Mouse (Mus musculus) Patski (cell line): ENCODE measurements at regions not wholly inside any gene's neighbourhood (a gene's known extent, or its start where the extent isn't known, plus 50 kb on each side); places are given as distances from the start of the nearest gene placed in this dataset.
A peak's percentile ranks its signal among the peaks of the same experiment; 100 is the strongest.

Experiments used
- ATAC-seq: fragments of 100-300 bp; one replicate; pipeline ENCODE4 v1.8.0; 2021
- CTCF ChIA-PET: fragments of 350-600 bp; sonication (Branson Sonifier 250); formaldehyde crosslinking; loops from one replicate; lab custom pipeline; 2022; ENCODE audit warnings: inconsistent platforms; lab: Charles Lee
- POLR2A ChIA-PET: fragments of 350-600 bp; sonication (Branson Sonifier 250); formaldehyde crosslinking; loops from one replicate; lab custom pipeline; 2022; ENCODE audit warnings: antibody characterized with exemption, inconsistent platforms; lab: Charles Lee
- DNase-seq: peaks from one replicate; pipeline ENCODE4 v3.0.0-alpha.2; 2011; ENCODE audit warnings: low read depth, low spot score
- H3K27me3 ChIP-seq: fragments of 371-371 bp; one replicate; pipeline ENCODE4 v1.5.1; 2021
- CTCF ChIP-seq: fragments of 100-300 bp; IDR thresholded peaks from one replicate; pipeline ENCODE4 v1.5.1; 2021
- in situ Hi-C: fragments of 300-500 bp; cut with MboI; formaldehyde crosslinking; loops from 3 replicates; pipeline ENCODE4 v1.11.1; 2018; ENCODE audit warnings: low pct_unique_long_range_greater_than_20kb, mixed read lengths

GRCm38 (mm10) chr13:106738011-106738410 lies 198.7 kb downstream of the Ipo11 start:
- H3K27me3 ChIP-seq = no peaks in the 10 kb centered on the region
- DNase-seq (no peak), ATAC-seq (no peak)
- in situ Hi-C loops = no loop called here
- ChIA-PET POLR2A (no interaction called here), CTCF (no interaction called here)
- no peak for TF ChIP-seq CTCF

- in situ Hi-C loops = no loop called here
- ChIA-PET CTCF (no interaction called here), POLR2A (no interaction called here)
- no peak for TF ChIP-seq CTCF
- ATAC-seq = no peak
- DNase-seq = no peak
- no peaks in the 10 kb centered on the region for H3K27me3 ChIP-seq
Measured at GRCm38 (mm10) chr13:106734323-106734722, 202.4 kb downstream of the Ipo11 start.

GRCm38 (mm10) chr13:106732906-106733305 lies 203.9 kb downstream of the Ipo11 start:
- POLR2A ChIA-PET = no interaction called here
- no peaks in the 10 kb centered on the region for H3K27me3 ChIP-seq
- in situ Hi-C loops = no loop called here
- ATAC-seq (peak; percentile 35), DNase-seq (no peak)
- CTCF ChIA-PET = interaction anchor here (0.7 to 1.2 kb wide), 2 partner anchors 11 to 30 kb away, joined by 3 read pairs; no protein-coding TSS in a partner anchor
- TF ChIP-seq CTCF = no peak

GRCm38 (mm10) chr13:106723315-106723714 lies 213.4 kb downstream of the Ipo11 start:
- ATAC-seq (no peak), DNase-seq (no peak)
- no peak for TF ChIP-seq CTCF
- in situ Hi-C loops = no loop called here
- ChIA-PET CTCF (no interaction called here), POLR2A (no interaction called here)
- no peaks in the 10 kb centered on the region for H3K27me3 ChIP-seq

GRCm38 (mm10) chr13:106721167-106721566 lies 215.6 kb downstream of the Ipo11 start:
- TF ChIP-seq CTCF = peak; percentile 26
- ChIA-PET CTCF (interaction anchor here (1.0 kb wide), 1 partner anchor 12 kb away, joined by 3 read pairs; no protein-coding TSS in a partner anchor), POLR2A (no interaction called here)
- in situ Hi-C loops = no loop called here
- no peak for DNase-seq
- no peaks in the 10 kb centered on the region for H3K27me3 ChIP-seq
- ATAC-seq = no peak

GRCm38 (mm10) chr13:106715771-106716170 lies 221.0 kb downstream of the Ipo11 start:
- in situ Hi-C loops = loop anchor here (5.0 kb wide), 1 partner anchor 1273 kb away; the partner anchor contains the start of gene Htr1a
- no peak for ATAC-seq
- no peaks in the 10 kb centered on the region for H3K27me3 ChIP-seq
- no peak for DNase-seq
- ChIA-PET POLR2A (no interaction called here), CTCF (interaction anchor here (1.2 to 1.3 kb wide), 3 partner anchors 12 to 52 kb away, joined by 3 to 4 read pairs (median 3); no protein-coding TSS in a partner anchor)
- peak; percentile 68 for TF ChIP-seq CTCF

GRCm38 (mm10) chr13:106715234-106715633 lies 221.5 kb downstream of the Ipo11 start:
- in situ Hi-C loops = loop anchor here (5.0 kb wide), 1 partner anchor 1273 kb away; the partner anchor contains the start of gene Htr1a
- ATAC-seq (no peak), DNase-seq (no peak)
- no peaks in the 10 kb centered on the region for H3K27me3 ChIP-seq
- ChIA-PET POLR2A (no interaction called here), CTCF (interaction anchor here (1.3 kb wide), 2 partner anchors 12 to 13 kb away, joined by 3 to 4 read pairs; no protein-coding TSS in a partner anchor)
- no peak for TF ChIP-seq CTCF

GRCm38 (mm10) chr13:106710580-106710979 lies 226.2 kb downstream of the Ipo11 start:
- DNase-seq = no peak
- ATAC-seq = no peak
- in situ Hi-C loops = no loop called here
- ChIA-PET POLR2A (interaction anchor here (0.6 kb wide), 1 partner anchor 1271 kb away, joined by 4 read pairs; no protein-coding TSS in a partner anchor), CTCF (no interaction called here)
- H3K27me3 ChIP-seq = peaks cover 3% of the 10 kb centered on the region
- no peak for TF ChIP-seq CTCF

GRCm38 (mm10) chr13:106700376-106700775 lies 236.4 kb downstream of the Ipo11 start:
- no peaks in the 10 kb centered on the region for H3K27me3 ChIP-seq
- ChIA-PET CTCF (no interaction called here), POLR2A (no interaction called here)
- no peak for TF ChIP-seq CTCF
- DNase-seq = no peak
- in situ Hi-C loops = no loop called here
- ATAC-seq = no peak

- no peaks in the 10 kb centered on the region for H3K27me3 ChIP-seq
- CTCF ChIA-PET = no interaction called here
- TF ChIP-seq CTCF = no peak
- POLR2A ChIA-PET = no interaction called here
- DNase-seq (no peak), ATAC-seq (no peak)
- in situ Hi-C loops = no loop called here
Measured at GRCm38 (mm10) chr13:106699957-106700356, 236.8 kb downstream of the Ipo11 start.

GRCm38 (mm10) chr13:106691787-106692571 lies 244.8 kb downstream of the Ipo11 start:
- ATAC-seq (no peak), DNase-seq (no peak)
- no peak for TF ChIP-seq CTCF
- ChIA-PET POLR2A (no interaction called here), CTCF (no interaction called here)
- in situ Hi-C loops = no loop called here
- no peaks in the 10 kb centered on the region for H3K27me3 ChIP-seq
